Mouse (Mus musculus): ENCODE results near the gene Ninj2. TPM values are rescaled to one million over a fixed set of nuclear protein-coding genes. Genes with fewer than 3 reads are reported as not detected.

Gene Ninj2
- polyA plus RNA-seq, 1 experiment from 2014 or later = not detected

GRCm38 (mm10) chr6:120188376-120189235 is 95.5 kb downstream of the Ninj2 start:
- Histone ChIP-seq H3K4me1 (replicated peaks) (peaks cover 55% of the 10 kb centered on the region), H3K27ac (peak overlapping the region; percentile 78), H3K4me3 (peak overlapping the region; percentile 29), H3K9me3 (no peaks in the 10 kb centered on the region; the same call in 1 of the 2 replicates), H3K27me3 (ENCODE audit: insufficient read depth, poor library complexity, severe bottlenecking) (peaks cover 20% of the 10 kb centered on the region; the same call in 1 of the 2 replicates), H3K36me3 (no peaks in the 10 kb centered on the region)
- peak; percentile 60 for DNase-seq (ENCODE audit: low spot score)
- 16% methylated on average over 24 of the region's 24 CpGs for WGBS

GRCm38 (mm10) chr6:120189287-120189686 is 96.1 kb downstream of the Ninj2 start:
- no peaks in the 10 kb centered on the region; the same call in 1 of the 2 replicates for H3K9me3 ChIP-seq
- no peak overlapping the region for H3K4me3 ChIP-seq
- WGBS = 78% methylated on average over 5 of the region's 5 CpGs
- no peak overlapping the region; the same call in 1 of the 2 replicates for H3K27ac ChIP-seq
- no peaks in the 10 kb centered on the region for H3K36me3 ChIP-seq
- peaks cover 55% of the 10 kb centered on the region for H3K4me1 ChIP-seq (replicated peaks)
- peaks cover 25% of the 10 kb centered on the region; the same call in 1 of the 2 replicates for H3K27me3 ChIP-seq (ENCODE audit: insufficient read depth, poor library complexity, severe bottlenecking)
- no peak for DNase-seq (ENCODE audit: low spot score)

GRCm38 (mm10) chr6:120190365-120190764 is 97.2 kb downstream of the Ninj2 start:
- H3K9me3 ChIP-seq = no peaks in the 10 kb centered on the region; the same call in 1 of the 2 replicates
- no peak overlapping the region for H3K27ac ChIP-seq
- no peaks in the 10 kb centered on the region for H3K36me3 ChIP-seq
- H3K4me3 ChIP-seq = no peak overlapping the region
- peaks cover 35% of the 10 kb centered on the region for H3K27me3 ChIP-seq (ENCODE audit: insufficient read depth, poor library complexity, severe bottlenecking)
- DNase-seq (ENCODE audit: low spot score) = no peak
- H3K4me1 ChIP-seq (replicated peaks) = peaks cover 58% of the 10 kb centered on the region
- 92% methylated on average over 4 of the region's 4 CpGs for WGBS

- Histone ChIP-seq H3K9me3 (no peaks in the 10 kb centered on the region; the same call in 1 of the 2 replicates), H3K4me1 (replicated peaks) (peaks cover 53% of the 10 kb centered on the region), H3K27me3 (ENCODE audit: insufficient read depth, poor library complexity, severe bottlenecking) (peaks cover 38% of the 10 kb centered on the region), H3K4me3 (no peak overlapping the region), H3K36me3 (no peaks in the 10 kb centered on the region), H3K27ac (0 out of 2 replicates have a peak overlapping the region, but pooled peaks have one; percentile 13)
- 74% methylated on average over 4 of the region's 4 CpGs for WGBS
- DNase-seq (ENCODE audit: low spot score) = no peak
These were observed 97.8 kb downstream of the Ninj2 start for GRCm38 (mm10) chr6:120190912-120191311.

DNA sequence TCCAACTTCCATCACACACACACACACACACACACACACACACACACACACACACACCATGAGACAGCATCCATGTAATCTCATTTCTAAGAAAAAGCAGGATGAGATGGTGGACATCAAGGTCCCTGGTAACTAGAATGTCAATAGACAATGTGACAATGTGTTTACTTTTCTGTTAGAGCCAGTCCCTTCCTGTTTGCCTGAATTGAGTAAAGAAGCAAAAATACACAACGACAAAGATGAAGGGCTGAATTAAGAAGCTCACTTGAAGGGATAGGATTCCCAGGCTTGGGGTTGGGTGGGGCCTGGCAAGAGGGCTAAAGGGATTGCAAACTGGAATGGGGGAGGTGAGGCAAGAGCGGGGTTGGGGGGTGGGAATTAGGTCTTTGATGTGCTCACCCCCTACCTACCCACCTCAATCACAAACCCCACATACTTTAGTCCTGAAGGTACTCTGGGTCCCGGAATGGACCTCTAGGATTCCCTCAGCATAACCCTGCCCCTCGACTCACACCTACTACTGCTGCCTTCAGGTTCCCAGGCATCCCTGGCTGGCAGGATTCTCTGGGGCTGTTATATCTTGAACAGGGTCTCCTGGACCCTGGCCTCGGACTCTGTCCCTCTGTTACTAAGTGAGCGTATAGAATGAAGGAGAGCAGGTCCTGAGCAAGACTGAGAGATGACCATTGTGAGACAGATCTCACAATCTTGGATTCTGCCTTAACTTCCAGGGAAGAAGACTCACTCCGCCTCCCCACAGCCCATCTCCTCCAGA is 98.4 kb downstream of the Ninj2 start:
- Histone ChIP-seq H3K9me3 (no peaks in the 10 kb centered on the region; the same call in 1 of the 2 replicates), H3K4me1 (replicated peaks) (peaks cover 48% of the 10 kb centered on the region), H3K27ac (peak overlapping the region; percentile 85), H3K4me3 (peak overlapping the region; percentile 25), H3K27me3 (ENCODE audit: insufficient read depth, poor library complexity, severe bottlenecking) (peaks cover 34% of the 10 kb centered on the region), H3K36me3 (no peaks in the 10 kb centered on the region)
- no peak for DNase-seq (ENCODE audit: low spot score)
- 53% methylated on average over 7 of the region's 7 CpGs for WGBS

- Histone ChIP-seq H3K4me1 (replicated peaks) (peaks cover 46% of the 10 kb centered on the region), H3K36me3 (no peaks in the 10 kb centered on the region), H3K27ac (peak overlapping the region; percentile 85), H3K9me3 (no peaks in the 10 kb centered on the region; the same call in 1 of the 2 replicates), H3K27me3 (ENCODE audit: insufficient read depth, poor library complexity, severe bottlenecking) (peaks cover 30% of the 10 kb centered on the region), H3K4me3 (peak overlapping the region; percentile 25)
- WGBS = 10% methylated on average over 15 of the region's 15 CpGs
- DNase-seq (ENCODE audit: low spot score) = peak; percentile 62
These were observed 99.2 kb downstream of the Ninj2 start for GRCm38 (mm10) chr6:120192211-120192870.

- Histone ChIP-seq H3K9me3 (no peaks in the 10 kb centered on the region; the same call in 1 of the 2 replicates), H3K27ac (no peak overlapping the region), H3K27me3 (ENCODE audit: insufficient read depth, poor library complexity, severe bottlenecking) (peaks cover 30% of the 10 kb centered on the region), H3K4me3 (no peak overlapping the region), H3K36me3 (no peaks in the 10 kb centered on the region), H3K4me1 (replicated peaks) (peaks cover 38% of the 10 kb centered on the region)
- 25% methylated on average over 5 of the region's 5 CpGs for WGBS
- peak; percentile 77 for DNase-seq (ENCODE audit: low spot score)
These were observed 100.0 kb downstream of the Ninj2 start for GRCm38 (mm10) chr6:120193174-120193573.

- no peak for DNase-seq (ENCODE audit: low spot score)
- 56% methylated on average over 1 of the region's 1 CpGs for WGBS
- H3K4me3 ChIP-seq = no peak overlapping the region
- H3K36me3 ChIP-seq = no peaks in the 10 kb centered on the region
- H3K4me1 ChIP-seq (replicated peaks) = peaks cover 32% of the 10 kb centered on the region
- peaks cover 28% of the 10 kb centered on the region for H3K27me3 ChIP-seq (ENCODE audit: insufficient read depth, poor library complexity, severe bottlenecking)
- H3K9me3 ChIP-seq = no peaks in the 10 kb centered on the region; the same call in 1 of the 2 replicates
- H3K27ac ChIP-seq = no peak overlapping the region
These were observed 100.6 kb downstream of the Ninj2 start for GRCm38 (mm10) chr6:120193793-120194192.

- H3K27ac ChIP-seq = no peak overlapping the region
- H3K27me3 ChIP-seq (ENCODE audit: insufficient read depth, poor library complexity, severe bottlenecking) = peaks cover 23% of the 10 kb centered on the region
- whole genome bisulfite sequencing = 33% methylated on average over 10 of the region's 10 CpGs
- peaks cover 28% of the 10 kb centered on the region for H3K4me1 ChIP-seq (replicated peaks)
- no peak overlapping the region for H3K4me3 ChIP-seq
- H3K9me3 ChIP-seq = no peaks in the 10 kb centered on the region; the same call in 1 of the 2 replicates
- H3K36me3 ChIP-seq = no peaks in the 10 kb centered on the region
- DNase-seq (ENCODE audit: low spot score) = no peak
These were observed 101.2 kb downstream of the Ninj2 start for GRCm38 (mm10) chr6:120194305-120194704.

DNA sequence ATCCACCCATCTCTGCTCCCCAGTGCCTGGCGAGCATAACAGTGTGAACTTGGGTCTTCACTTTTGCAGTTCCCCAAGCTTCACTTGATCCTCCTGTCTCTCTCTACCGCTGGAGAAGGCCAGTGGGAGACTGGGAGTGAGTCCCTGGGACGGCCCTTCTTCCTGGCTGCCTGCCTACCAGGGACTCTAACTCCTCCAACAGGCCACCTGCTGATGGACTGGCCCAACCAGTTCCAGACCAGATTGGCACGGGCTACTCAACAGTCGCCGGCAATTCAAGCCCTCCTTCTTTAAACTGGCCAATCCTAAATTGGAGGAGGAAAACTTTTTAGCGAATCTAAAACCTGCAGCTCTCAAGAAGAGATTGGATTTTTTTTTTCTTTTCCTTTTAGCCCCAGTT is 101.8 kb downstream of the Ninj2 start:
- H3K27ac ChIP-seq = no peak overlapping the region
- H3K4me1 ChIP-seq (replicated peaks) = peaks cover 34% of the 10 kb centered on the region
- DNase-seq (ENCODE audit: low spot score) = peak; percentile 24
- 17% methylated on average over 7 of the region's 7 CpGs for WGBS
- peaks cover 20% of the 10 kb centered on the region for H3K27me3 ChIP-seq (ENCODE audit: insufficient read depth, poor library complexity, severe bottlenecking)
- no peaks in the 10 kb centered on the region; the same call in 1 of the 2 replicates for H3K9me3 ChIP-seq
- no peak overlapping the region for H3K4me3 ChIP-seq
- H3K36me3 ChIP-seq = no peaks in the 10 kb centered on the region

DNA sequence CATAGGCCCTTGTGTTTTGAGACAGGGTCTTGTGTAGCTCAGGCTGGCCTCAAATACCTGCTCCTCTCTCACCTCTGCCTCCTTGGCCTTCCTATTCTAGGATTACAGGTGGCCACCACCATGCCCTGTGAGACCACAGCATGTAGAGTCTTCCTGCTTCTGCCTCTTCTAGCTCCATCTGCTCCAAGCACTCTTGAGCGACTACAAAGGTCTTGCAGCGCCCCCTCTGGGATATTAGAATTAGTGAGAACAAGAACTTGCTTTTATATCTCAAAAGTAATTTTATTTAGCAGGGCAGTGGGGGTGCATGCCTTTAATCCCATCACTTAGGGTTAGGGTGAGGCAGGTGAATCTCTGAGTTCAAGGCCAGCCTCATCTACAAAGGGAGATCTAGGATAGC is 103.7 kb downstream of the Ninj2 start:
- no peak for DNase-seq (ENCODE audit: low spot score)
- WGBS = 33% methylated on average over 2 of the region's 2 CpGs
- no peaks in the 10 kb centered on the region for H3K9me3 ChIP-seq

DNA sequence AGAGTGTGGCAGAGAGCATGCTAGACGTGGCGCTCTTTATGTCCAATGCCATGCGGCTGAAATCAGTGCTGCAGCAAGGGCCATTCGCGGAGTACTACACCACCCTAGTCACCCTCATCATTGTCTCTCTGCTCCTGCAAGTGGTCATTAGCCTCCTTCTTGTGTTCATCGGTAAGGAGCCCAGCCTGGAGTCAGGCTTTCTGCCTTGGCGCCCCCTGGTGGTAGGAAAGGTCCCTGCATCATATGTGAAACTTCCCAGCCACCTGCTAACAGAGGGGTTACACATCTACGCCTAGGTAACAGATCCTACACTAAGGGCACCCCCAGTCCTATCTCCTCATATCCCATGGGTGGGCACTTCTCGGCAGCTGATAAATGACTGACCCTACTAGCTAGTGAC is 104.8 kb downstream of the Ninj2 start:
- Histone ChIP-seq H3K9me3 (no peaks in the 10 kb centered on the region), H3K4me3 (no peak overlapping the region), H3K4me1 (replicated peaks) (peaks cover 32% of the 10 kb centered on the region), H3K27me3 (ENCODE audit: insufficient read depth, poor library complexity, severe bottlenecking) (peaks cover 27% of the 10 kb centered on the region), H3K36me3 (no peaks in the 10 kb centered on the region), H3K27ac (no peak overlapping the region)
- 34% methylated on average over 9 of the region's 9 CpGs for WGBS
- DNase-seq (ENCODE audit: low spot score) = peak; percentile 82

More for the DNA sequence above, 103.7 kb downstream of the Ninj2 start:
- Histone ChIP-seq H3K36me3 (no peaks in the 10 kb centered on the region), H3K27me3 (ENCODE audit: insufficient read depth, poor library complexity, severe bottlenecking) (peaks cover 20% of the 10 kb centered on the region), H3K4me3 (no peak overlapping the region), H3K4me1 (replicated peaks) (peaks cover 32% of the 10 kb centered on the region), H3K27ac (no peak overlapping the region)

Data from hindbrain, embryonic 10.5 days (tissue).